In genomic region chr13:98317911-98318310, GRCm38 (mm10) we compare ENCODE assay signal across 13 mouse cellular contexts. TPM values are rescaled to one million over a fixed set of nuclear protein-coding genes. Genes with fewer than 3 reads are reported as not detected.
A peak's percentile ranks its signal among the peaks of the same experiment; 100 is the strongest.
DNase-seq lines count a peak whose midpoint lies in the region; ATAC-seq and TF ChIP-seq lines count a peak whose summit lies in the region.
"Had no signal": no experiment of that assay in that cellular context is flagged by ENCODE, and none has a peak within 500 bp of the region (broad histone marks: within the 10 kb centered on the region; RNA-seq: fewer than 3 reads in every experiment).

No protein-coding gene starts in this region.

- H3K4me2 ChIP-seq in kidney, embryonic 14.5 days (replicated peaks; ENCODE audit: low read depth, low read length): peak overlapping the region; percentile 58; the same call in 1 of the 2 replicates
- peak overlapping the region; percentile 67; the same call in 1 of the 2 replicates for H3K4me2 ChIP-seq in forebrain, postnatal 0 days (ENCODE audit: low read depth)
- peak overlapping the region; percentile 55; the same call in 1 of the 2 replicates for H3K4me2 ChIP-seq in midbrain, embryonic 11.5 days

- H3K27ac ChIP-seq in kidney, embryonic 14.5 days (ENCODE audit: low read depth, low read length): no peak overlapping the region
- no peak overlapping the region for H3K27ac ChIP-seq in forebrain, postnatal 0 days (ENCODE audit: low read depth, low read length)
- H3K27ac ChIP-seq in midbrain, embryonic 11.5 days (ENCODE audit: low read depth, low read length): no peak overlapping the region

- TF ChIP-seq CTCF in forebrain, postnatal 0 days (IDR thresholded peaks at IDR 0.05; ENCODE audit: low read depth): no peak

- no peaks in the 10 kb centered on the region for H3K27me3 ChIP-seq in kidney, embryonic 14.5 days (ENCODE audit: control insufficient read depth, insufficient read depth, low read length)
- no peaks in the 10 kb centered on the region for H3K27me3 ChIP-seq in forebrain, postnatal 0 days (ENCODE audit: insufficient read depth, low read length)
- H3K27me3 ChIP-seq in midbrain, embryonic 11.5 days (ENCODE audit: control insufficient read depth, insufficient read depth, low read length): no peaks in the 10 kb centered on the region
- H3K27me3 ChIP-seq: Patski had no signal

- no peak overlapping the region; the same call in 1 of the 2 replicates for H3K9ac ChIP-seq in kidney, embryonic 14.5 days (ENCODE audit: low read depth, low read length)
- H3K9ac ChIP-seq in forebrain, postnatal 0 days: no peak overlapping the region
- no peak overlapping the region for H3K9ac ChIP-seq in midbrain, embryonic 11.5 days (ENCODE audit: low read length)

- peaks cover 18% of the 10 kb centered on the region for H3K36me3 ChIP-seq in kidney, embryonic 14.5 days (ENCODE audit: control insufficient read depth, insufficient read depth, low read length)
- peaks cover 9% of the 10 kb centered on the region; the same call in 1 of the 2 replicates for H3K36me3 ChIP-seq in forebrain, postnatal 0 days (ENCODE audit: insufficient read depth)
- H3K36me3 ChIP-seq in midbrain, embryonic 11.5 days (ENCODE audit: control insufficient read depth, insufficient read depth, low read length): peaks cover 6% of the 10 kb centered on the region; the same call in 1 of the 2 replicates

- peak overlapping the region; percentile 99; the same call in 1 of the 2 replicates for H3K4me3 ChIP-seq in kidney, embryonic 14.5 days (ENCODE audit: low read length)
- H3K4me3 ChIP-seq in forebrain, postnatal 0 days (ENCODE audit: low read depth, low read length): no peak overlapping the region
- H3K4me3 ChIP-seq in midbrain, embryonic 11.5 days (ENCODE audit: low read depth, low read length): no peak overlapping the region

- no peaks in the 10 kb centered on the region for H3K9me3 ChIP-seq in kidney, embryonic 14.5 days (ENCODE audit: control insufficient read depth, low read length)
- H3K9me3 ChIP-seq in forebrain, postnatal 0 days (ENCODE audit: low read length): no peaks in the 10 kb centered on the region
- H3K9me3 ChIP-seq in midbrain, embryonic 11.5 days (ENCODE audit: control insufficient read depth, low read length): no peaks in the 10 kb centered on the region

- no peak for DNase-seq in kidney, adult 8-10 months
- peak; percentile 15 for DNase-seq in MN1 (ENCODE audit: low spot score)
- no peak for DNase-seq in forebrain, postnatal 0 days
- peak; percentile 82 for DNase-seq in midbrain, embryonic 11.5 days (ENCODE audit: low spot score, missing footprints)
- no peak for DNase-seq in adrenal gland, adult 2 months
- DNase-seq in thymus, postnatal 25 days: no peak
- DNase-seq: layer of hippocampus, adult 9-11 months had no signal

- WGBS in kidney, embryonic 14.5 days: 86% methylated on average over 6 of the region's 6 CpGs
- 87% methylated on average over 6 of the region's 6 CpGs for WGBS in forebrain, postnatal 0 days
- WGBS in midbrain, embryonic 11.5 days: 91% methylated on average over 6 of the region's 6 CpGs

- no peak for ATAC-seq in kidney, embryonic 14.5 days (ENCODE audit: low FRiP score, low TSS enrichment)
- ATAC-seq in forebrain, postnatal 0 days: no peak
- no peak for ATAC-seq in midbrain, embryonic 11.5 days (ENCODE audit: low FRiP score)
- ATAC-seq in granulocyte monocyte progenitor cell, adult 5-6 weeks (replicated peaks; ENCODE audit: poor library complexity, severe bottlenecking): no peak
- ATAC-seq: Patski had no signal

- H3K4me1 ChIP-seq in kidney, embryonic 14.5 days (ENCODE audit: control insufficient read depth, insufficient read depth, low read length): peaks cover 14% of the 10 kb centered on the region
- H3K4me1 ChIP-seq in forebrain, postnatal 0 days (ENCODE audit: insufficient read depth): peaks cover 6% of the 10 kb centered on the region; the same call in 1 of the 2 replicates
- H3K4me1 ChIP-seq in midbrain, embryonic 11.5 days (ENCODE audit: control insufficient read depth, insufficient read depth, low read length): peaks cover 13% of the 10 kb centered on the region

RNA-seq across cellular contexts. Expression of gene Btf3, which starts 1.1 kb away (rescaled TPM):
- 811 and 923 TPM in 2 replicates for polyA plus RNA-seq in kidney, embryonic 14.5 days (2014; fragmentation: Nextera tagmentation; extraction: Ambion mirVana)
- 435 and 523 TPM in 2 replicates for total RNA-seq in forebrain, postnatal 0 days (2014; rRNA removed)
- polyA plus RNA-seq in forebrain, postnatal 0 days (2015; fragmentation: Nextera tagmentation; extraction: Ambion mirVana): 562 and 667 TPM in 2 replicates
- 823 and 852 TPM in 2 replicates for polyA plus RNA-seq in midbrain, embryonic 11.5 days (2014; fragmentation: Nextera tagmentation; extraction: Ambion mirVana)
- total RNA-seq in granulocyte monocyte progenitor cell, adult 5-6 weeks (2014; fragmentation: Nextera tagmentation): 959 and 1,109 TPM in 2 replicates
- 1,746 and 2,150 TPM in 2 replicates for total RNA-seq in granulocyte monocyte progenitor cell, adult 5-6 weeks (2017)
- 100 to 1,000 TPM; 331 to 381 TPM for total RNA-seq in adrenal gland, adult 2 months (2021)
- polyA plus RNA-seq in adrenal gland, adult 2 months (2012; rRNA removed): 20.2 and 21.6 TPM in 2 replicates

RNA-seq across cellular contexts. Expression of gene Foxd1, which starts 36.1 kb away (rescaled TPM):
- polyA plus RNA-seq in kidney, embryonic 14.5 days (2014; fragmentation: Nextera tagmentation; extraction: Ambion mirVana): 8.5 and 12.8 TPM in 2 replicates
- 2.0 and 2.2 TPM in 2 replicates for total RNA-seq in forebrain, postnatal 0 days (2014; rRNA removed)
- polyA plus RNA-seq in forebrain, postnatal 0 days (2015; fragmentation: Nextera tagmentation; extraction: Ambion mirVana): 0.62 and 0.86 TPM in 2 replicates
- polyA plus RNA-seq in midbrain, embryonic 11.5 days (2014; fragmentation: Nextera tagmentation; extraction: Ambion mirVana): 4.4 and 5.2 TPM in 2 replicates
- not detected in 2 replicates for total RNA-seq in granulocyte monocyte progenitor cell, adult 5-6 weeks (2014; fragmentation: Nextera tagmentation)
- total RNA-seq in granulocyte monocyte progenitor cell, adult 5-6 weeks (2017): not detected in 2 replicates
- 1 to 10 TPM in 1 of 2 experiments, under 1 TPM in 1; 0.26 to 1.4 TPM for total RNA-seq in adrenal gland, adult 2 months (2021)
- 1.6 and 2.5 TPM in 2 replicates for polyA plus RNA-seq in adrenal gland, adult 2 months (2012; rRNA removed)
- total RNA-seq: megakaryocyte-erythroid progenitor cell, adult 5-6 weeks had no signal
- polyA plus RNA-seq: heart, embryonic 16.5 days; small intestine, adult 2 months had no signal

RNA-seq across cellular contexts. Expression of gene Gm21976, which starts 38.2 kb away (rescaled TPM):
- polyA plus RNA-seq in kidney, embryonic 14.5 days (2014; fragmentation: Nextera tagmentation; extraction: Ambion mirVana): not detected in 2 replicates
- total RNA-seq in forebrain, postnatal 0 days (2014; rRNA removed): 1.0 TPM in 1 of 2 replicates, not detected in the other
- polyA plus RNA-seq in forebrain, postnatal 0 days (2015; fragmentation: Nextera tagmentation; extraction: Ambion mirVana): not detected in 2 replicates
- not detected in 2 replicates for polyA plus RNA-seq in midbrain, embryonic 11.5 days (2014; fragmentation: Nextera tagmentation; extraction: Ambion mirVana)
- not detected in 2 replicates for total RNA-seq in granulocyte monocyte progenitor cell, adult 5-6 weeks (2014; fragmentation: Nextera tagmentation)
- total RNA-seq in granulocyte monocyte progenitor cell, adult 5-6 weeks (2017): not detected in 2 replicates
- not detected for total RNA-seq in adrenal gland, adult 2 months (2021)
- polyA plus RNA-seq in adrenal gland, adult 2 months (2012; rRNA removed): not detected in 2 replicates
- total RNA-seq: megakaryocyte-erythroid progenitor cell, adult 5-6 weeks had no signal
- polyA plus RNA-seq: heart, embryonic 16.5 days; Patski; small intestine, adult 2 months had no signal

RNA-seq across cellular contexts. Expression of gene Ankra2, which starts 55.0 kb away (rescaled TPM):
- 18.7 and 21.4 TPM in 2 replicates for polyA plus RNA-seq in kidney, embryonic 14.5 days (2014; fragmentation: Nextera tagmentation; extraction: Ambion mirVana)
- 95.5 and 110 TPM in 2 replicates for total RNA-seq in forebrain, postnatal 0 days (2014; rRNA removed)
- 81.6 and 85.9 TPM in 2 replicates for polyA plus RNA-seq in forebrain, postnatal 0 days (2015; fragmentation: Nextera tagmentation; extraction: Ambion mirVana)
- 40.6 and 41.9 TPM in 2 replicates for polyA plus RNA-seq in midbrain, embryonic 11.5 days (2014; fragmentation: Nextera tagmentation; extraction: Ambion mirVana)
- 20.8 and 23.2 TPM in 2 replicates for total RNA-seq in granulocyte monocyte progenitor cell, adult 5-6 weeks (2014; fragmentation: Nextera tagmentation)
- total RNA-seq in granulocyte monocyte progenitor cell, adult 5-6 weeks (2017): 9.8 and 18.1 TPM in 2 replicates
- 10 to 100 TPM; 22.0 to 24.7 TPM for total RNA-seq in adrenal gland, adult 2 months (2021)
- polyA plus RNA-seq in adrenal gland, adult 2 months (2012; rRNA removed): 12.2 and 15.4 TPM in 2 replicates

RNA-seq across cellular contexts. Expression of gene Utp15, which starts 55.1 kb away (rescaled TPM):
- polyA plus RNA-seq in kidney, embryonic 14.5 days (2014; fragmentation: Nextera tagmentation; extraction: Ambion mirVana): 21.6 and 42.2 TPM in 2 replicates
- 27.5 and 33.5 TPM in 2 replicates for total RNA-seq in forebrain, postnatal 0 days (2014; rRNA removed)
- 16.5 and 22.0 TPM in 2 replicates for polyA plus RNA-seq in forebrain, postnatal 0 days (2015; fragmentation: Nextera tagmentation; extraction: Ambion mirVana)
- polyA plus RNA-seq in midbrain, embryonic 11.5 days (2014; fragmentation: Nextera tagmentation; extraction: Ambion mirVana): 40.4 and 42.9 TPM in 2 replicates
- total RNA-seq in granulocyte monocyte progenitor cell, adult 5-6 weeks (2014; fragmentation: Nextera tagmentation): 24.9 and 26.4 TPM in 2 replicates
- total RNA-seq in granulocyte monocyte progenitor cell, adult 5-6 weeks (2017): 47.6 and 53.0 TPM in 2 replicates
- total RNA-seq in adrenal gland, adult 2 months (2021): 10 to 100 TPM; 16.1 to 18.7 TPM
- polyA plus RNA-seq in adrenal gland, adult 2 months (2012; rRNA removed): 2.1 and 2.5 TPM in 2 replicates

Comparison
In these comparisons a context has a peak if more than half of its experiments do, and no peak if none do; other contexts are left out.
1. DNase-seq: peak in MN1 (single experiment) and midbrain, embryonic 11.5 days (single experiment); none in kidney, adult 8-10 months (0 of 2), forebrain, postnatal 0 days (single experiment), adrenal gland, adult 2 months (single experiment) and thymus, postnatal 25 days (single experiment).
2. RNA of gene Btf3, which starts 1.1 kb away (polyA plus RNA-seq): 823 to 852 TPM in midbrain, embryonic 11.5 days, 811 to 923 TPM in kidney, embryonic 14.5 days and 562 to 667 TPM in forebrain, postnatal 0 days; 20.2 to 21.6 TPM in adrenal gland, adult 2 months; every median in the first group is over 10 times any median in the second.
3. Peak in every context shown above with its lines, with median percentiles within 50 percentile points of each other: H3K4me2 ChIP-seq.